Mouse (Mus musculus): Measurements from ENCODE around the gene Pcsk5.

The Pcsk5 gene

GRCm38 (mm10) chr19:17812661-17813060 lies 24.8 kb downstream of the Pcsk5 start:
- DNase-seq (ENCODE audit: low read depth, low spot score): no peak

DNA sequence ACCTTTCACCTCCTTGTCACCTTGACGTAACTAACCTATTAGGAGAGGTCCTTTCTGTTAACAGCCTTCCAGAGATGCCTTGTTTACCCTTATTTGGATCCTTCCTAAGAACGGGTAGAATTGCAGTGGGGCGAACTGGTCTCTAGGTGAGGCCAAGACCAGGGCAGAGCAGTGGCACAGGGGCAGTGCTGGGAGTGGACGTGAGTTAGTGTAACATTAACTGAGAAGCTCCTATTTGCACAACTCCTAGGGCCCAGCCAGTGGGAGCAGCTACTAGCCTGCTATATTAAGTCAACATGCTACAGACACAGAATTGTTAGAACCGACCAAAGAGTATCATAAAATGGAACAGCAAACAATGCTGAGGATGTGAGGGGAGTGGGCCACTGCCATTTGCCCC lies 30.8 kb downstream of the Pcsk5 start:
- DNase-seq (ENCODE audit: low read depth, low spot score): no peak

DNA sequence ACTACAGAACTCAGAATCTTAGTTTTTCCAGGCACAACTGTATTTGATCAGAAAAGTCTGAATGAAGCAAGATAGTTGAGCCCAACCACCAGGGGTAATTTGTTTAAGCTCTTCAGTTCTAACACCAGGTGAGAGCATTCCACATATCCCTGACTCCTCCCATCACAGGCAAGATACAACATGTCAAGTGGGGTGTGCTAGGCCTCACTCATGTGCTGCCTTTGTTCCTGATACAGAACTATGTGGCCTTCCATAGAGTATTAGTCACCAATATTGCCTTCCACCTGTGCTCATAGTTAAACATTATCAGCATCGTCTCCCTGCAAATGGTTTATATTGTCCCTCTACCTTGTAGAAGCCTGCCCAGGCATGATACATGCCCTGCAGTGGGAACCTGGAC lies 36.6 kb downstream of the Pcsk5 start:
- DNase-seq (ENCODE audit: low read depth, low spot score): no peak

DNA sequence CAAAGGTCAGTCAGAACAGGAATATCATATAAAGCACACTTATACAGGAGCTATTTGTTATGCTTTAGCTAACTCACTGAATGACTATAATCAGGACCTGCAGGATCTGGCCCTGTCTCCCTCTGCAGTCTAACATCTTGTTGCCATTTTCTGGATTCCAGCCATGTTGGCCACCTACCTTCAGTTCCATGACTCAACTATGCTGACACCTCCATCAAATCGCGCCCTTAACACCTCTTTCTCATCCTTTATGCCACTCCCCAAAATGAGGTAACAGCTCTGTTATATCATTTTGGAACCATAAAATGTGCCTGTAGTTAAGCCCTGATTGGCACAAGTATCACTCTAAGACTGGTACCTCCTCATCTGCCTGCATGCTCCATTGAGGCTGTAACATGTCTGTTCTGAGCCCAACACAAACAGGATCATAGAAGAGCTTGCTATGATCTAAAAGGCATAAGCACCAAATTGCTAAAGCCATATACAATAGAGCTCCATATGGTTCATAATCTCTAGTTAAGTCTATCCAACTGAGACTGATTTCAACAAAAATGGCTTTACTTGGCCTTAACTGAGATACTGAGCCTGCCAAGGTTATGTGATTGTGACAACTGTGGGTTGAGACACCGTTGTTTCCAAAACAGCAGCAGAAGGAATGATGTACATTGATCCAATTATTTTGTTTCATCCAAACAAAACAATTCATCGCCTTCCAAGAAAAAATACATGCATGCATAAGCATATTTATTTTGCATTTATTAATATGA lies 37.8 kb downstream of the Pcsk5 start:
- no peak for DNase-seq (ENCODE audit: low read depth, low spot score)

DNA sequence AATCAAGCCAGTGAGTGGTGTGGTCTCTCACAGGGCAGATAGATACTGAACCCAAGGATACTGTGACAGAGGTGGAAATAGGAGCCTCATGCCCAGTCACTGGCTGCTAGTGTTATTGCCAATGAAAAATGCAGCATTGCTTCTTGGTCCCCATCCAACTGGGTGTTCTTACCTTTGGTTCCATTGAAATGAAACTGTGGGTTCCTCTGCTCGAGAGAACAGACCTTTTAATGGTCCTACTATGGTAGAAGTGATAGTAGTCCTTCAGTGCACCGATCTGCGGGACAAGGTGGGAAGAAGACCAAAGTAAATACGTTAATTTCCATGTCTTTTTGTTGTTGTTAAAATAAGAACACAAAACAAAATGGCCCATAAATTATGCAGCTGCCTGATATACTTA lies 44.0 kb downstream of the Pcsk5 start:
- DNase-seq (ENCODE audit: low read depth, low spot score): no peak

GRCm38 (mm10) chr19:17791485-17792052 lies 45.9 kb downstream of the Pcsk5 start:
- DNase-seq (ENCODE audit: low read depth, low spot score): no peak

DNA sequence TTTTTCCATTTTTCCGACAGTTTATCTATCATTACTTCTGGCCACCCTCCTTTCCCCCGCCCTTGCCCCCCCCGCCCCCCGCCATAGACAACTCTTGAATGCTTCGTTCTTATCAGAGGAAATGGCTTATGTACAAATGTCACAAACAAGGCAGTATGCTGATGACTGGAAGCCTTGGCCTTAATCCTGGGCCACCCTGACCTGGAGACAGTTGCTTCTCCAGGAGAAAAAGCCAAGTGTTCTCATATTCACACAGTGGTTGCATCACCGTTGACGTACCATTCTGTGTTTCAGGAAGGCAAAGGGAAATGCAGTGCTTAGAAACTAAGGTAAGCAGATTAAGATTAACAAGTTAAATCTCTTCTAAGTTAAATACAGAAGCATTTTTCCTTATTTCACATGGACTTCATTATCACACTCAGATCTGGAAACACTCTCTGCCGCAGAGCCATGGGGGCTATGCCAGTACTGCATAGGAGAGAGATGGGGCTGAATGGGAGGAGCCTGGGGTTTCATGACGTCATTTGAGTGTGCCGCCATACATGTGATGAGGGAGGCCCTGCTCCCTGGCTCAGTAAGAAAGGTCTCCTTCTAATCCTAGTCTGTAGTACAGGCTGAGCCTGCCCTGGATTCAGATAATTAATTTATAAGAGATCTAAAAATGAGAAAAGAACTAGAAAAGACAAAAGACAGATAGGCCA lies 48.7 kb downstream of the Pcsk5 start:
- DNase-seq (ENCODE audit: low read depth, low spot score): no peak

DNA sequence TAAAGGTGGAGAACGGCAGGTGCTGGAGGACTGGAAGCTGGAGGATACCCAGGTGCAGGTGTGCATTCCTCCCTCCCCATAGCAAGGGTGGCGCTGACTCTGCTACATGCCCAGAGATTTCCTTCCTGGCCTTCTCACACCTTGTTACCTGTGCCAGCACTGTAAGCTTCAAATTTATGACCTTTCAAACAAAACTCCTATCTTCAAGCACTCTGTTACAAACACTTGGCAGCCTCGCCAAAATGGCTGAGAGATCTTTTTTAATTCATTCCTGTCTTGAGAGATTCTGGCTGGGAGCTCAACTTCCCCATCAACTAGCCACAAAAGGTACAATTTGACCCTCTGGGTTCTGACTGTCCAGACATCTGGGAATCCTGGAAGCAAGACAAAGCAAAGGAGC lies 50.7 kb downstream of the Pcsk5 start:
- DNase-seq (ENCODE audit: low read depth, low spot score): no peak

GRCm38 (mm10) chr19:17784401-17785192 lies 52.8 kb downstream of the Pcsk5 start:
- DNase-seq (ENCODE audit: low read depth, low spot score): no peak

GRCm38 (mm10) chr19:17783231-17783630 lies 54.2 kb downstream of the Pcsk5 start:
- DNase-seq (ENCODE audit: low read depth, low spot score): no peak

DNA sequence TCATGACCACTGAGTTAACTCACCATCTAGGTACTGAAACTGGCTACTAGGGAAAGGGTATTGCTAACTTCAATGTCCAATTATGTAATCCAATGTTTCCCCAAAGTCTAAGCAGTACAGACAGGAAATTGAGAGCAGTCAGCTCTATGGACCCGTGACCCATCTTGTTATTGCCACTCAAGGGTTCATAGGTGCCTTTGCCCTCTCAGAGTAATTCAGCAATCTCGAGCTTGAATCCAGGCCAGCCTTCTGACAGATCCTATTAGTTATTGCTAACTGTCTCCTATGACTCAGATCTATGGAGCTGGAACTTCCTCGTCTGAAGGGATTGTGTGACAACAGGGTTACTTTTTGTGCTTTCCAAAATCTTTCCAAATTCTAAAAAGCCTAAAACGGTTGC lies 56.1 kb downstream of the Pcsk5 start:
- DNase-seq (ENCODE audit: low read depth, low spot score): no peak

- no peak for DNase-seq (ENCODE audit: low read depth, low spot score)
Observed at GRCm38 (mm10) chr19:17775943-17776342, 61.5 kb downstream of the Pcsk5 start.

DNA sequence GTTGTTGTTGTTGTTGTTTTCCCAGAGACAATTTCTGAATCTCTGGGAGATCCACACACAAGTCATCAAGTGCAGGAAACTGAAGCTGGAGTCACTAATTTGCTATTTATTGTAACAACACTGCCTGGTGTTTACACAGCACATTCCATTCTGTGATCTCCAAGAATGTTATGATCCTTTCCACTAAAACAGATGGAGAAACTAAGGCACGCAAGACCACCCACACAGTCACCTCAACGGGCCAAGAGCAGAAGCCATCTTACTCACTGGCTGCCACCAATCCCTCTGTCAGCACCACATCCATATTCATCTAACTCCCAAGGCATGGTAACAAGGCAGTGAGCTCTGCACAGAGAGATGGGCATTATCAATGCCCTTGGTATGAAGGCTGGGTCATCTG lies 62.3 kb downstream of the Pcsk5 start:
- no peak for DNase-seq (ENCODE audit: low read depth, low spot score)

GRCm38 (mm10) chr19:17774061-17774460 lies 63.4 kb downstream of the Pcsk5 start:
- no peak for DNase-seq (ENCODE audit: low read depth, low spot score)

DNA sequence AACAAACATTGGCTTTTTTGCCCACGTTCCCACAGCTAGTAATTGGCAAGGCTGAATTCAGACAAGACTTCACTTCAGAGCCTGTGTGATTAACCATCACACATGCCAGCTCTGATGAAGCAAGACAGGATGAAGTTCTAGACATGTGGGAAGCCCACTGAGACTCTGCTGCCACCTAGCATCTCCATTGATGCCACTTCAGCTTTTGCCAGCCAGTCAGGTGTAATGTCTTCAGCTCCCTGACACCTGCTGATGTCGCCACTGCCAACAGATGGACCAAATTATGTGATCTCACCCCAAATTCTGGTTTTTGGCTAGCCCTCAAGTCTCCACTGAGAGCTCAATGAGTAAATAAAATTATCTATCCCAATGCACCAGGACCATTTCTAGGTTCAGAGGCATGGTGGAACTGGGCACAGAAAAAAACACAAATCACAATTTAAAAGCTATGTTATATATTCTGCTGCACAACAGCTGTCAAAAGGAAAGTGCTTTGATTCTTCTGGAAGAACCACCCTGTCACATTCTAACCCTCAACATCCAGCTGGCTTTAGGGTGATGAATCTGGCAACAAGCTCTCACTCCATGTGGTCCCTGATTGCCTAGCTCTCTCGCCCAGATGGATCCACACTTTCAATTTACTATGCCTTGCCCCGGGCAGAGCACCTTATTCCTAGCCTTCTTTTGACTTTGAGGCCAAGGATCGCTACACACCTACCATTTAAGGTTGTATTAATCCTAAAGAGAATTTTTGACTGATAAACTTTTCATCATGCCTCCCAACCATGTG lies 67.6 kb downstream of the Pcsk5 start:
- no peak for DNase-seq (ENCODE audit: low read depth, low spot score)

GRCm38 (mm10) chr19:17765001-17765400 lies 72.4 kb downstream of the Pcsk5 start:
- no peak for DNase-seq (ENCODE audit: low read depth, low spot score)

- DNase-seq (ENCODE audit: low read depth, low spot score): no peak
Observed at GRCm38 (mm10) chr19:17762740-17763139, 74.7 kb downstream of the Pcsk5 start.

- DNase-seq (ENCODE audit: low read depth, low spot score): no peak
Observed at GRCm38 (mm10) chr19:17761678-17762077, 75.8 kb downstream of the Pcsk5 start.

- no peak for DNase-seq (ENCODE audit: low read depth, low spot score)
Observed at GRCm38 (mm10) chr19:17752841-17753240, 84.6 kb downstream of the Pcsk5 start.

DNA sequence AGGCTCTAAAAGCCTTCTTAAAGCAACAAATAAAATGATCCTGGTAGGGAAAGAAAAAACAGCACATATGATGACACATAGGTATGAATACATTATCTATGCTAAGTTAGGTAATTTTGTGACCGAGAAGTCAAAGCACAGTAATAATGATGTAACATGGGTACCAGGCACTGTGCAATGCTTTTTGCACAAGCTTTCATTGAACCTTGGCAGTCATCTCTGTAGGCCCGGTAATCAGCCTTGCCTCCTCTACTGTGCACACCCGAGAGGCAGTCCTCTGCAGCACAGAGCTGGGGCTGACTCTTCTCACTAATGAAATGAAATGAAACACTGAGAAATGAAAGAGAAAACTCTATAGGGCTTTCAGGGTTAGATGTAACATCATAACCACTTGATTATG lies 89.1 kb downstream of the Pcsk5 start:
- DNase-seq (ENCODE audit: low read depth, low spot score): no peak

- no peak for DNase-seq (ENCODE audit: low read depth, low spot score)
Observed at GRCm38 (mm10) chr19:17745380-17745779, 92.1 kb downstream of the Pcsk5 start.

Data from A20 (cell line).